Mouse (Mus musculus): ENCODE data around the gene Pmp22.

DNA sequence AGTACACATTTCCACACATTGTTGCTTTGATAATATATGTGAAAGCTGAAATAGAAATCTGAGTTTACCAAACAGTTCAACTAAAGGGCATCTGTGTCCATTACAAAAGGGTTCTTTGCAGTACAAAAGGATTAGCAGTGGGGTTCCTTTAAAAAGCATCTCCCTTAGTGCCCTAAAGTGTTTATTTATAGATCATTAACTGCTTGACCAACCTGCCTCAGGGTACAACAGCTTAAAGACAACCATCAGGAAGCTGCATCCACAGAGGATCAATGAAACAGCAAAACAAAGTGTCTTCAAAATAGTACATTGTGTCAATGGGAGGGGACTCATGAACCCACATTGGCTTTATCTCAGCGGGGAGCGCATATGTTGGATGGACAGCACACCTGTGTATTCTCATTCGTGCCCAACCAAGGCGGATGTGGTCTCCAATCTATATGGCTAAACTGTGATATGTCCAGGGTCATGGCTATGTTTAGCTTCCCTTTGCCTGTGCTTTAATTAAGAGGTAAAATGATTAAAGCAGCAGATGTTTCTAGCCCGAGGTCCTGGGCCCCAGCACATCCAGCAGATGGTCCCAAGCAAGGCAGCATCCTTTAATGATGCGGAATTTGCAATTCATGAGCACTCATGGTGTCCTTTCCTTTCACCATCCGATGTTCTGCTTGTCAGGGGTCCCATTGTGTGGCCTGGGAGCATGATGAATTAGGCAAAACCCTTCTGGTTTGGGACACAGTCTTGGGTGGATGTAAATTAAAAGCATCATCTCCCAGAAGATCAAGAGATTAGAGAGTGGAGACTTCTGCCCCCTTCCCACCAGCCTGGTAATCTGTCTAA, 51.7 kb downstream of the Pmp22 start:
- TF ChIP-seq CTCF (IDR thresholded peaks at IDR 0.05; ENCODE audit: low read depth, low read length) (no peak), POLR2A (IDR thresholded peaks at IDR 0.05; ENCODE audit: insufficient read depth, low read length) (no peak)
